Mouse (Mus musculus) frontal cortex, adult 2 months (tissue): Measurements from ENCODE around the gene Capn12. TPM values are rescaled to one million over a fixed set of nuclear protein-coding genes. Genes with fewer than 3 reads are reported as not detected.

ENCODE experiments used
- DNase-seq, 2 experiments: peaks; one replicate each; pipeline ENCODE4 v3.0.0; 2022; ENCODE audit warnings: low spot score in 1 of 2; ENCODE audit errors: extremely low spot score in 1 of 2
- polyA plus RNA-seq: library from polyadenylated mRNA; depleted of rRNA; stranded (reverse); fragments of >200 nt; gene quantifications from 2 replicates; pipeline ENCODE4 v1.2.3, GENCODE M21; 2012; rRNA removed

The Capn12 gene
- 0.71 and 1.00 TPM in 2 replicates for polyA plus RNA-seq

DNA sequence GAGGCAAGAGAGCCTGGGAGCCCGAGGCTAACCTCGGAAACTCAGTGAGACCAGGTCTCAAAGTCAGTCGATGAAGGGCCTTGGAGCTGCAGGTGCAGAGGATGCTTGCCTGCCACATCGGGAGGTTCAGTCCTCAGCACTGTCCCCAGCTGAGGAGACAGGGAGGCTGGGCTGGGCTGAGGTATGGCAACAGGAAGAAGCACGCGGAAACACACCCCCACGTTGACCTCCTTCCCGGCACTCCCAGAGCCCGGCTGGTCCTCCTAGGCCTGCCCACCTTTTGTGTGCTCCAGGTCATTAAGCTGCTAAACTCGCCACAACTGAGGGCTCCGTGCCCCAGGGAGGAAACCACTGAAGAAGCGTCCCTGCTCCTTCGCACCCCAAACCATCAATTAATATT, at the start of gene Capn12:
Gene Capn12 (plus strand): TSS at position 224 of the 400 bp plus-strand sequence.
- no peak for DNase-seq

DNA sequence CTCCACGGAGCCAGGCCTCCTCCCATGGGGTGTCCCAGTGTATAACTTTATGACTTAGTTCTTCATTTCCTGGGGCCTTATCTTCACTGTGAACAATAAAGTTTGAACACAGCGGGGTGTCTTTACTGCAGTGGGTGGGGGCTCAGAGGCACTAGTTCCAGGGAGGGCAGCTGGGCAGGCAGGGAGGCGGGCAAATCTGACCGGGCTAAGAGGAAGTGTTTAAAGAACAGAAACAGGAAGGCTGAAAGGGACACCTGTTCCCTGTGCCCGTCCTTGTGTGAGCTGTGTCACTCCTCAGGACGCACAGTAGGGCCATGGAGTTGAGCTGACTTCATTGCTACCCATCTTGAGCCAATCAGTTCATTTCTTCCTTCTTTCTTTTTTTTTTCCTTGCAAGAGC, 49.1 kb upstream of the Capn12 start:
- no peak for DNase-seq

DNA sequence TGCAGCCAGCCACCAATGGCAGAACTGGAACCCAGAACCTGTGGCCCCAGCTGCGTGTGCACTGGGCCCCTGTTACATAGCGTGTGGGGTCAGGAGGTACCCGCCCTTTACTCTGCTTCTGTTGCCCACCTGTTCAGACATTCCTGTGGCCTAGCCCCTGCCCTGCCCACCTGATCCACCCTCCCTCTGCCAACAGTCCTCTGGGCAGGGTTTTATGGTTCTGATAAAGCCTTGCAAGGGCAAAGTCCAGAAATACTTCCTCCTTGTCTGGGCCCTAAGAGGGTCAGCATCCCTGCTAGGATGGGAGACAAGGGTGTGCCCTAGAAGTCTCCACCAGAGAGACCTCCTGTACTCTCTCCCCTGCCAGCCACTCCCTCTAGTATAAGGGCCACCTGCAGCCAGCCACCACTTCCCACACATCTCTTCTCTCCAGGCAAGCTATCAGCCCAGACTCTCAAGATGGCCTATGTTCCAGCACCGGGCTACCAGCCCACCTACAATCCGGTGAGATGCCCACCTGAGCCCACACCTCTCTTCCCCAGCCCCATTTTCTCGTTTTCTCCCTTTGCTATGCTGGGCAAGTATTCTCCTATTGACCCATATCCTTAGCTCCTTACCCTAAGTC, 47.4 kb upstream of the Capn12 start, which contains the start of gene Lgals4:
Gene Lgals4 (plus strand): TSS at position 132 of the 625 bp plus-strand sequence.
- no peak for DNase-seq

DNA sequence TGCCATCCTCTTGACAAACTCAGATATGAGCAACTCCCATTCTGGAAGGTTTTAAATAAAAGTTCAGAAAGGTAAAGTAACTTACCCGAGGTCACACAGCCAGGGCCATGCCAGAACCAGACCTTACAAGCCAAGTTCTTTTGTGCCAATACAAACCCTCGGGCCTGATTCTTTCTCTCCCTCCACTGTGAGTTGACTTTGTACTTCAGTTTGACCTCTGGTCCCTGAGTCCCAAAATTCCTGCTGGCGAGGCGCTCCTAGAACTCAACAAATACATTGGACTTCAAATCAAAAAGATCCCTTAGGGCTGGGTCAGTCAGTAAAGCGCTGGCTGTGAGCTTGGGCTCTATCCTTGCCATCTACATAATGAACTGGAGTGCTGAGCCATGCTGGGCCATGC, 44.3 kb upstream of the Capn12 start:
- no peak for DNase-seq

DNA sequence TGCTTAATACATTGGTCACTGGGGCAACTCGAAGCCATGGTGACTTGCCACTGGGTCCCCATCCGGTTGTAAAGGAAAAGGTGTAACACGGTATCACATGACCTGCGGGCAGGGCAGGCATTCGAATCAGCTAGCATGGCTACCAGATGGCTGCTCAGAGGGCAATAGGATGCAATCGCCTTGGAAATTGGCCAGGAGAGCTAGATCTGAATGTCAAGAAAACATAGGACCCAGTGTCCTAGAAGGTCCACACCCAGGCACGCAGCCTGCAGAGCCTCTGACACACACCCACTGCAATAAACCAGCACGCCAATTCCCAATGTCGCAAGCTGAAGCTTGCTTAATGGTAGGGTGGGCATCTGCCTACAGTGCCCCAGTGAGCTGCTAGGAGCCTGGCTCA, 42.9 kb upstream of the Capn12 start:
- DNase-seq: no peak

DNA sequence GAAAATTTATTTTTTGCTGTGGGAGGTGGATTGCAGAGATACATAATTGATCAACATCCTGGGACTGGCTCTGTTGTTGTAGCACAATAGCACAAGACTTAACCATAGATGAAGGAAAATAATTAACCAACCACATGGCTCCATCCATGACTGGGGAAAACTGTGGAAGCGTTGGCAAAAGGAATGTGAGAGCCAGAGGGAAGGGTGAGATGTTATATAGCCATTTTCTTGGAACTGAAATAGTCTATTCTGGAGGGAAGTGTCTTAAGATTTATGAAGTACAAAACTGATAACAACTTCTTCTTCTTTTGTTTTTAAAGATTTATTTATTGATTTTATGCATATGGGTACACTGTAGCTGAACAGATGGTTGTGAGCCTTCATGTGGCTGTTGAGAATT, 33.9 kb upstream of the Capn12 start:
- no peak for DNase-seq

DNA sequence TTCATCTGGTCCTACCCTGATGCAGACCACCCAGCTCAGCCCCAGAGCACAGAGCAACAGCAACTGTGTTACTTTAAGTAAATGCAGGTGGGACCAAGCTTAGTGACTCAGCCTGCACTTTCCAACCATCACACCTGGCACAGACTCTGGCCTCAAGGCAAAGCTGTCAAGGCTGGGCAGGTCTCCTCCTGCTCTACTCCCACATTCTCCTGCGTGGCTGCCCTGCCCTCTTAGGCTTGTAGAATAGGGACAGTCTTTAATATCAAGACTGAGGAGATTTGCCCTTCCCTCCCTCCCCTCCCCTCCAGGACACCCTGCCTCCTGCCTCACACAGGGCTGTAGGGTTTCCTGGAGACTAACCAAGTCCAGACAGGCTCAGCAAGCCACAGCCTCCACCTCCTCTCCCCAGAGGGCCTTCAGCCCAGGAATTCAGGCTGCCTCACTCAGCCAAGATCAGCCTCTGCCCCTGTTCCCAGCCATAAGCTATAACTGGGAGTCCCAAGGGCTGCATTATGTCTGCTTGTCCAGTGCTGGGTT, 31.5 kb upstream of the Capn12 start:
- no peak for DNase-seq

DNA sequence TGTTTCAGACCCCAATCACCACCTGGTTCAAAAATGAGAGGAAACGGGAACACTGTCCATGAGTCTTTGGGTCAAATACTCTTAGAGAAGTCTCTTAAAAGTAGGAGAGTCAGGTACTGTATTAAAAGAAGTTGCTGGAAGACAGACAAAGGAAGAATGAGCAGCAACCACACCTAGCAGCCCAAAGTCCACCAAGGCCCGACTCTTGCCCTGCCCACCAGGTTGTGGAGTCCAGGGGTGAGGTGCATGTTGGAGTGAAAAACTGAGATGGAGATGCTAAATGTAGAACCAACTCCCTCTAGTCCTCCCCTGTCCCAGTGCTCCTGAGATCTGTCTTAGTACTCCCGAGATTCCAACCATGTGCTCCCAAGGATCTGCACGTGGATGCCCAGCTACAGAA, 30.6 kb upstream of the Capn12 start:
- DNase-seq: no peak

DNA sequence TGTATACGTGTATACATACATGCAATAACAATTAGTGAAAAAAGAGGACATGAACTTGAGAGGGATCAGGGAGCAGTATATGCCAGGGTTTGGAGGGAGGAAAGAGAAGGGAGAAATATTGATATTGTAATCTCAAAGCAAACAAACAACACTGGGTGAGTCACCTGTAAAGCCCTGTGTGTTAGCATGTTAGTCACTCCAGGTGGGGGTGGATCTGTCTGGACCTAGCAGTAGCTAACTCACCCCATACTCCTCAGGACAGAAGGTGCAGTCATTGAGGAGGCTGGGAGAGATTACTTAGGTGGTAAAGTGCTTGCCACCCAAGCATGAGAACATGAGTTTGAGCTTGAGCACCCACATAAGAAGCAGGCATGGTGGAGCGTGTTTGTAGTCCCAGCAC, 21.3 kb upstream of the Capn12 start:
- no peak for DNase-seq

DNA sequence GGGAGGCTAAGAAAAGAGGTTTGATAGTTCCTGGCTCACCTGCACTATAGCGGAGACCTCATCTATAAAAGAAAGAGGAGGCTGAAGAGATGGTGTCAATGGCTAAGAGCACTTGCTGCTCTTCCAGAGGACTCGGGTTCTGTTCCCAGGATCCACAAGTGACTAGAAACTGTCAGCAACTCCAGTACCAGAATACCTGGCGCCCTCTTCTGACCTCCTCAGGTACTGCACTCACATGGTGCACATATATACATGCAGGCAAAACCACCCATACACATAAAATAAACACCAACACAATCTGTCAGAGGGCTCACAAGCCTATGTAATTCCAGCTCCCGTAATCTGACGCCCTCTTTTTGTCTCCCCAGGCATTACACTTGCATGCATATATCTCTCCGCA, 20.3 kb upstream of the Capn12 start:
- no peak for DNase-seq

DNA sequence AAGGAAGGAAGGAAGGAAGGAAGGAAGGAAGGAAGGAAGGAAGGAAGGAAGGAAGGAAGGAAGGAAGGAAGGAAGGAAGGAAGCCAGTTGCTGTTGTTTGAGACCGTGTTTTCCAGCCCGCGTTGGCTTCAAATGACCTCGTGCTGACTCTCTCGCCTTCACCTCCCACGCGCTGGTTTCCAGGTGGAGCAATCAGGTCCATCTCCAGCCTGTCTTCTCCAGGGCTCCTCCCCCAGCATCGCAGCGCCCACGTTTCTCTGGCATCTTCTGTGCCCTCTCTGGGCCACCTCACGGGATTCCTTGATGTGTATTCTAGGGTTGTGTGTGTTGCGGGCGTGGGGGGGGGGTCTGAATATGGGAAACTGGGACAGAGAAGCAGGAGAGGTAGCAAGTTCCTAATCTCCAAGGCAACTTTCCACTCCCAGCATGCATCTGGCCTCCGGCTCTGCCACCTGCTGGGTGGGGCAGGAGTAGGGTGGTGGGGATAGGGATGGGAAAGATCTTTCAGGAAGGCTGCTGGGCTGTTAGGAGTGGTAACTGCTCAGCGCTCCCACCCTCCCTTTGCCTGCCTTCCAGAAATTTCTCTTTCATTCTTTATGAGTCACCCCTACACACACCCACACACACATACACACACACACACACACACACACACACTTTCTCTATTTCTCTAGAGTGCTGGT, 18.3 kb upstream of the Capn12 start:
- peak; percentile 57 to 77 for DNase-seq

DNA sequence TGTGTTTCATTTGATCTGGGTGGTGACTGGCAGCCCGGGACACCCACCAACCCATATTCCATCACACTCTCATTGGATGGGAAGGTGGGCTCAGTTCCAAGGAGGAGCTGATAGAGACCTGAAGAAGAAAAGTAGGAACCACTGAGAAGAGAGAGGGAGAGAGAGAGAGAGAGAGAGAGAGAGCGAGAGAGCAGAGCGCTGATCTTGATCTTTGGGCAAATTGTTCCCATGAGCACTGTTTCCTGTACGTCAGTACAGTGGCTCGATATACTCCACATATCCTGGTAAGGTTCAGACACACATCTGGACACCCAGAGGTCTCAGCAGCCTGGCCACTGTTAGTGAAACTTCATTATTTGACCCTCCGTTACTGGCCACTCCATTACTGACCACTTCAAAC, 17.7 kb upstream of the Capn12 start, which contains the start of gene Lgals7:
Gene Lgals7 (plus strand): TSS at position 314 of the 400 bp plus-strand sequence.
- DNase-seq: no peak

DNA sequence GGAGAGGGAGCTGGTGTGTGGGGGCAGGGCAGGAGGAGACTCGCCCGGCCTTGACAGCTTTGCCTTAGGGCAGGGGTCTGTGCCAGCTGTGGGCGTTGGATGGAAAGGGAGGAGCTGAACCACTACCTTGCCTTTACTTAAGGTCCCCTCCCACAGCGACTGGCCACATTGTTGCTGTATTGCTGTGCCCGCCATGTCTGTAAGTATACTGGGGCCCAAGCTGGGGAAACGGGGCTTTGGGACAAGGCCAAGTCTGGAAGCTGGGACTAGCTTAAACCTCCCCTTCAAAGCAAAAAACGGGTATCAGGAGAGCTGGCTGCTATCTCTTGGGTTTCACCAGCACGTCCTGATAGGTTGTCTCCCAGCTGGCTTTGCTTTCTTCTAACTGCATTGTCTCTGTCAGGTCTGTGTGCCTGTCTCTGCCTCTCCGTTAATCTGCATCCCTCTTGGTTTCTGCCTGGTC, 16.9 kb upstream of the Capn12 start:
- no peak for DNase-seq

DNA sequence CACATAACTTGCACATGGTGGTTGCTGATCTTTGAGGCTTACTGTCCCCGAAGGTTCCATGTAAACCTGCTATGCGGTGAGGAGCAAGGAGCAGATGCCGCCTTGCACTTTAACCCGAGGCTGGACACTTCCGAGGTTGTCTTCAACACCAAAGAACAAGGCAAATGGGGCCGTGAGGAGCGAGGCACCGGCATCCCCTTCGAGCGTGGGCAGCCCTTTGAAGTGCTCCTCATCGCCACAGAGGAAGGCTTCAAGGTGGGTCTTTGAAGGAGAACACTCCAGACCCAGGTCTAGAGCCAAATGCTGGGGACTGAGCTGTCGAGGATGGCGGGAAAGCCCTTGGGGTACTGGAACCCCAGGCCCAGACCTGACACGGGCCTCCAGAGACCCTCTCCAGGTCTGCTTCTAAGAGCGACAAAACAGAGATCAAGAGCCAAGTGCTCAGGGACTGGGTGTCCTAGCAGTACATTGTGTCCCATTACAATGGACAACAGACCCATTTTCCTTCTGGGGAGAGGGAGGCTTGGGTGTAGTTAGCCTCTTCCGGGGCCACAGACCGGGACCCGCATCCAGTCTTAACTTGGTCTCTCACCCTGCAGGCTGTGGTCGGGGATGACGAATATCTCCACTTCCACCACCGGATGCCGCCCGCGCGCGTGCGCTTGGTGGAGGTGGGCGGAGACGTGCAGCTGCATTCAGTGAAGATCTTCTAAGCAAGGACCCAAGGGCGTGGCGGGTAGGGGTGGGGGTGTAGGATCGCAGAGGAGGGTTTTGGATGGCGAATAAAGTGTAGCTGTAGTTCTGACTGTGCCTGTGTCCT, 15.5 kb upstream of the Capn12 start:
- DNase-seq: peak; percentile 69 to 91

DNA sequence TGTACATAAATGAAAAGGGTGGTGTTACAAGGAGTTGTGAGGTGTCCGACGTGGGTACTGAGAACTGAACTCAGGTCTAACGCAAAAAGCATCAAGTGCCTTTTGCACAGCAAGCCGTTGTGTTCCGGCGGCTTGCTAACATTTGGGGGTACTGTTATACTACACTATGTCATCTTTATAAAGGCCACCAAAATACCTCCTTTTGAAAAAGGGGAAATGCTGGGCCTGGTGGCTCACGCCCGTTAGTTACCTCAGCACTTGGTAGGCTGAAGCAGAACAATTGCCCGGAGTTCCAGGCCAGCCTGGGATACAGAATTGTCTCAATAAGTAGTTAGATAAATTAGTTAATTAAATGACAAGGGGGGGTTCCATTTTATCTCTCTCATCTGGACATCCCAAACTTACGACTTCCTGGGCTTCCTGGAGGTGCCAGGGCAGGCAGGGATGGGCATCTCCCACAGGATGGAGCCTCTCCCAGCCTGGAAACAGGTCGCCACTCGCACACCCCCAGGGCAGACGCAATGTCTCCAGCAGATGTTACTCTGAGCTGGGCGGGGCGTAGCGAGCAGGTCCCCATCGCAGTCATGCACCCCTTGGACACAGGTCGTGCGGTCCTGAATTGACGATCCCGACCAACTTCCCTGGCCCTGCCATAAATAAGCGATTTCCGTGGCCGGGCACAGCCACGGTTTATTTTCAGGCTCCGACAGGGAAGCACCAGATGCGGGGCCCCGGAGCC, 14.3 kb upstream of the Capn12 start:
- DNase-seq: no peak

DNA sequence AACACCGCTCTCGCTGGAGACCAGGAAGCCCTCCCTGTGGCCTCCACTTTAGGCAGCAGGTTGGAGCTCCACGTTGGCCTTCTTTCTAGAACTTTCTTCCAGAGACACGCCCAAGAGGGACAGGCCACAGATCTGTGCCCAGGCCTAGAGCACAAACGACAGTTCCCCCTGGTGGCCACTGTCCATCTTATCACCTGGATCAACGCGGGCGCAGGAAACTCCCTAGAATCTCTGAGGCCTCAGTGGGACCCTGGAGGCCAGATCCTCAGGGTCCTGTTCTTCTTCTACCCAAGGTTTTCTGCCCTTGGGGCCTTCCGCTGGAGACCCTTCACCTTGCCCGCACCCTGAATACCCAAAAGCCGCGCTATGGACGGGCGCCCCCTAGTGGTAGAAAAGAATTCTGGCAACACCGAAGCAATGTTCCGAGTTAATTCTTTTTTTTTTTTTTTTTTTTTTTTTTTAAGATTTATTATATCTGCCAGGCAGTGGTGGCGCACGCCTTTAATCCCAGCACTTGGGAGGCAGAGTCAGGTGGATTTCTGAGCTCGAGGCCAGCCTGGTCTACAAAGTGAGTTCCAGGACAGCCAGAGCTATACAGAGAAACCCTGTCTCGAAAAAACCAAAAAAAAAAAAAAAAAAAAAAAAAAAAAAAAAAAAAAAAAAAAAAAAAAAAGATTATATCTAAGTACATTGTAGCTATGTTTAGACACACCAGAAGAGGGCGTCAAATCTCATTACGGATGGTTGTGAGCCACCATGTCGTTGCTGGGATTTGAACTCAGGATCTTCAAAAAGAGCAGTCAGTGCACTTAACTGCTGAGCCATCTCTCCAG, 13.5 kb upstream of the Capn12 start:
- DNase-seq: peak in 1 of 2 experiments; percentile 77

DNA sequence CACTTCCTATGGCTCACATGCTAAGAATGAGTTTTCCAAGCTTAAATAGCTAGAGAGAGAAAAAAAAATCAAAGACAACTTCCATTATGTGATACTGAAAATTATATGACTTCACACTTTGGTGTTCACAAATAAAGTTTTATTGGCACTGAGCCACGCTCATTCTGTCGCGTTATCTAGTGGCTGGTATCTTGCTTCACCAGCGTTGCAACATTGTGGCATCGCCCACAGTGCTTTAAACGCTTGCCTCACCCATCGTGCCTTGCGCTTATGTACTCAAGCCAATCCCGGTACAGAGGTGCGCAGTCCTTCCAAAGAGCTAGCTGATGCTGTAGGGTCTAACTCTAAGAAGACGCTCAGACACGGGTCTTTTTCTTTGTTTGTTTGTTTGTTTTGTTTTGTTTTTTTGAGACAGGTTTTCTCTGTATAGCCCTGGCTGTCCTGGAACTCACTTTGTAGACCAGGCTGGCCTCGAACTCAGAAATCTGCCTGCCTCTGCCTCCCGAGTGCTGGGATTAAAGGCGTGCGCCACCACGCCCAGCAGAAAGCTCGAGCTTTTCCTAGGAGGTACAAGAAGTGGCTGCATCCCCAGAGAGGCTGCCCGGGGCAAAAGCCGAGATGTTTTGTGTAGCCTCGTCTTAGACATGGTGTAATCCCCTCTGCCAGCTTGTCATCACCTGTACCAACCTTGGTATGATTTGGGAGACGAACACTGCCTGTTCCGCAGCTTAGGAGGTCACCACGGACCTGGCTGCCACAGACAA, 10.1 kb upstream of the Capn12 start:
- no peak for DNase-seq

DNA sequence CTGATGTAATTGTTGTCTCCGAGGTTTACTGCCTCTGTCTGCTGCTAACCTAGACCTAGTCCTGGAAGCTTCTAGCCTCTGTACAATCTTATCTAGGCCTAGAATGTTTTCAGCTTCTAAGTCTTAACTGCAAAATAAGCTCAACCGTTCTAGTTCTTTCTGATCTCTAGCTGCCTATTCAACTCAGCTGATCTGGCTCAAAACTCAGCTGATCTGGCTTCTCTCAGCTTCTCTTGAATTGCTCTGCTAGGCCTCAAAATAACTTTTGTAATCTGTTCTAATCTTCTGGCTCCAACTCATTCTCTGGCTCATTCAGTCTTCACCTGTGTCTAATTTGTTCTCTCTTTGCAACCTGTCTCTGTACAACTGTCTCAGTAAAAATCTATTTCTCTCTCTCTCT, 6.7 kb upstream of the Capn12 start:
- DNase-seq: no peak

DNA sequence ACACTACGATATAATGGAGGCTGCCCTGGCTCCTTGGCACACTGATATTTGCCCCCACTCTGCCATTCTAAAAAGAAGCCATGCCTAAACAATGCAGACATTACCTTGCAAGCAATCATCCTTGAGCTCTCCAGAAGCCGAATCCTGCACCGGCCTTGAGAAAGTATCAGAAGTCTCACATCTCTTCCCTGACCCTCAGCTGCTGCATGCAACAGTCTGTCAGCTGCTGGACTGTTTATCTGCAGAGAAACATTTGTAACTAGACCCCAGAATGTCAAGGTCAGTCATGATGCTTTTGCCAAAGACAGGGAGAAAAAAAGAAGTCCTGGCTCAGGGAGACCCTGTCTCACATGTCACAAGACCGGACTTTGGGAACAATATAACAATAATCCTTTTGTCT, 5.1 kb upstream of the Capn12 start:
- no peak for DNase-seq
